ENCODE assay signal across 7 mouse cellular contexts in genomic region chr6:38380764-38381128, GRCm38 (mm10). TPM values are rescaled to one million over a fixed set of nuclear protein-coding genes. Genes with fewer than 3 reads are reported as not detected.
DNase-seq lines count a peak whose midpoint lies in the region; ATAC-seq and TF ChIP-seq lines count a peak whose summit lies in the region.

No protein-coding gene starts in this region.

- peaks cover 6% of the 10 kb centered on the region; the same call in 1 of the 2 replicates for H3K36me3 ChIP-seq in lung, embryonic 14.5 days (ENCODE audit: insufficient read depth)
- H3K36me3 ChIP-seq in intestine, postnatal 0 days (ENCODE audit: control insufficient read depth, insufficient read depth) = no peaks in the 10 kb centered on the region
- 0 out of 2 replicates have a peak, but pooled peaks cover 5% of the 10 kb centered on the region for H3K36me3 ChIP-seq in neural tube, embryonic 15.5 days

- H3K4me1 ChIP-seq in lung, embryonic 14.5 days (ENCODE audit: insufficient read depth) = no peaks in the 10 kb centered on the region
- H3K4me1 ChIP-seq in embryonic fibroblast, embryonic 13.5 days (ENCODE audit: control insufficient read depth, insufficient read depth, low read length) = peaks cover 2% of the 10 kb centered on the region; the same call in 1 of the 2 replicates
- no peaks in the 10 kb centered on the region for H3K4me1 ChIP-seq in intestine, postnatal 0 days (replicated peaks; ENCODE audit: control insufficient read depth, insufficient read depth, low read length)
- peaks cover 13% of the 10 kb centered on the region for H3K4me1 ChIP-seq in neural tube, embryonic 15.5 days

- no peaks in the 10 kb centered on the region for H3K9me3 ChIP-seq in lung, embryonic 14.5 days (ENCODE audit: low read depth, low read length)
- no peaks in the 10 kb centered on the region for H3K9me3 ChIP-seq in intestine, postnatal 0 days (ENCODE audit: control insufficient read depth)
- no peaks in the 10 kb centered on the region for H3K9me3 ChIP-seq in neural tube, embryonic 15.5 days (replicated peaks)

- peak overlapping the region; percentile 48 for H3K4me3 ChIP-seq in lung, embryonic 14.5 days (ENCODE audit: low read depth, low read length)
- peak overlapping the region; percentile 97 for H3K4me3 ChIP-seq in embryonic fibroblast, embryonic 13.5 days (ENCODE audit: insufficient read depth, low read length)
- peak overlapping the region; percentile 51 for H3K4me3 ChIP-seq in intestine, postnatal 0 days (ENCODE audit: low read depth, low read length)
- H3K4me3 ChIP-seq in neural tube, embryonic 15.5 days (replicated peaks) = peak overlapping the region; percentile 76

- no peak for TF ChIP-seq CTCF in lung, embryonic 14.5 days (IDR thresholded peaks at IDR 0.05; ENCODE audit: low read depth)
- TF ChIP-seq CTCF in embryonic fibroblast, embryonic 13.5 days (IDR thresholded peaks at IDR 0.05; ENCODE audit: borderline replicate concordance, insufficient read depth, low read length) = no peak
- no peak for TF ChIP-seq CTCF in intestine, postnatal 0 days (IDR thresholded peaks at IDR 0.05; ENCODE audit: low read depth)

- WGBS in lung, embryonic 14.5 days = 4% methylated on average over 4 of the region's 4 CpGs
- 2% methylated on average over 4 of the region's 4 CpGs for WGBS in intestine, postnatal 0 days
- WGBS in neural tube, embryonic 15.5 days = 2% methylated on average over 4 of the region's 4 CpGs

- peak overlapping the region; percentile 78 for H3K4me2 ChIP-seq in lung, embryonic 14.5 days
- H3K4me2 ChIP-seq in intestine, postnatal 0 days (replicated peaks; ENCODE audit: low read depth) = peak overlapping the region; percentile 78
- peak overlapping the region; percentile 83 for H3K4me2 ChIP-seq in neural tube, embryonic 15.5 days

- no peak for TF ChIP-seq POLR2A in embryonic fibroblast, embryonic 13.5 days (IDR thresholded peaks at IDR 0.05; ENCODE audit: low read depth, low read length)

- H3K27me3 ChIP-seq in lung, embryonic 14.5 days (ENCODE audit: insufficient read depth, low read length) = no peaks in the 10 kb centered on the region
- no peaks in the 10 kb centered on the region for H3K27me3 ChIP-seq in intestine, postnatal 0 days (replicated peaks; ENCODE audit: control insufficient read depth, insufficient read depth, low read length)
- no peaks in the 10 kb centered on the region for H3K27me3 ChIP-seq in neural tube, embryonic 15.5 days (replicated peaks)

- H3K9ac ChIP-seq in lung, embryonic 14.5 days = peak overlapping the region; percentile 74
- peak overlapping the region; percentile 43 for H3K9ac ChIP-seq in intestine, postnatal 0 days (ENCODE audit: low read depth, low read length)
- peak overlapping the region; percentile 65 for H3K9ac ChIP-seq in neural tube, embryonic 15.5 days (replicated peaks)

- ATAC-seq in lung, embryonic 14.5 days (ENCODE audit: insufficient read depth) = no peak; the same call in 1 of the 2 replicates
- ATAC-seq in intestine, postnatal 0 days = no peak
- ATAC-seq in neural tube, embryonic 15.5 days (ENCODE audit: low FRiP score) = peak; percentile 26; the same call in 1 of the 2 replicates
- ATAC-seq in CD4-positive, CD25-positive, alpha-beta regulatory T cell, adult 4 months = no peak

- no peak for DNase-seq in lung, embryonic 14.5 days
- DNase-seq in lung, postnatal 4 days = no peak
- DNase-seq in cerebellum, postnatal 10 days = no peak

- H3K27ac ChIP-seq in lung, embryonic 14.5 days (ENCODE audit: low read depth) = peak overlapping the region; percentile 61; the same call in 1 of the 2 replicates
- H3K27ac ChIP-seq in embryonic fibroblast, embryonic 13.5 days (ENCODE audit: insufficient read depth, low read length) = peak overlapping the region; percentile 14; the same call in 1 of the 2 replicates
- H3K27ac ChIP-seq in intestine, postnatal 0 days (ENCODE audit: low read depth, low read length) = no peak overlapping the region
- H3K27ac ChIP-seq in neural tube, embryonic 15.5 days (replicated peaks) = peak overlapping the region; percentile 86

RNA-seq across cellular contexts. Expression of gene Ttc26, which starts 0.5 kb away (rescaled TPM):
- polyA plus RNA-seq in lung, embryonic 14.5 days (2014; fragmentation: Nextera tagmentation; extraction: Ambion mirVana) = 9.0 and 9.2 TPM in 2 replicates
- polyA plus RNA-seq in embryonic fibroblast, embryonic 13.5 days (2011; ENCODE audit: insufficient read length, low read depth, missing spikeins) = 10.4 and 10.7 TPM in 2 replicates
- polyA plus RNA-seq in intestine, postnatal 0 days (2015; fragmentation: Nextera tagmentation; extraction: Ambion mirVana) = 0.71 and 0.85 TPM in 2 replicates
- 4.5 and 4.8 TPM in 2 replicates for polyA plus RNA-seq in neural tube, embryonic 15.5 days (2015; fragmentation: Nextera tagmentation; extraction: Ambion mirVana)
- polyA plus RNA-seq in CD4-positive, CD25-positive, alpha-beta regulatory T cell, adult 4 months (2017; shearing (Covaris generic)) = not detected

RNA-seq across cellular contexts. Expression of gene Zc3hav1, which starts 26.3 kb away (rescaled TPM):
- 4.7 and 5.7 TPM in 2 replicates for polyA plus RNA-seq in lung, embryonic 14.5 days (2014; fragmentation: Nextera tagmentation; extraction: Ambion mirVana)
- polyA plus RNA-seq in embryonic fibroblast, embryonic 13.5 days (2011; ENCODE audit: insufficient read length, low read depth, missing spikeins) = 38.3 and 51.3 TPM in 2 replicates
- polyA plus RNA-seq in intestine, postnatal 0 days (2015; fragmentation: Nextera tagmentation; extraction: Ambion mirVana) = 22.7 and 22.8 TPM in 2 replicates
- 1.4 and 5.8 TPM in 2 replicates for polyA plus RNA-seq in neural tube, embryonic 15.5 days (2015; fragmentation: Nextera tagmentation; extraction: Ambion mirVana)
- 100 to 1,000 TPM; 189 to 215 TPM for polyA plus RNA-seq in CD4-positive, CD25-positive, alpha-beta regulatory T cell, adult 4 months (2017; shearing (Covaris generic))

RNA-seq across cellular contexts. Expression of gene Ubn2, which starts 53.0 kb away (rescaled TPM):
- polyA plus RNA-seq in lung, embryonic 14.5 days (2014; fragmentation: Nextera tagmentation; extraction: Ambion mirVana) = 16.4 and 17.4 TPM in 2 replicates
- 21.9 and 30.1 TPM in 2 replicates for polyA plus RNA-seq in embryonic fibroblast, embryonic 13.5 days (2011; ENCODE audit: insufficient read length, low read depth, missing spikeins)
- 6.9 and 10.2 TPM in 2 replicates for polyA plus RNA-seq in intestine, postnatal 0 days (2015; fragmentation: Nextera tagmentation; extraction: Ambion mirVana)
- polyA plus RNA-seq in neural tube, embryonic 15.5 days (2015; fragmentation: Nextera tagmentation; extraction: Ambion mirVana) = 17.1 and 21.8 TPM in 2 replicates
- 10 to 100 TPM; 26.7 to 30.2 TPM for polyA plus RNA-seq in CD4-positive, CD25-positive, alpha-beta regulatory T cell, adult 4 months (2017; shearing (Covaris generic))
